Mouse (Mus musculus) forebrain, embryonic 10.5 days (tissue): ENCODE measurements around the gene Olfr449. TPM values are rescaled to one million over a fixed set of nuclear protein-coding genes. Genes with fewer than 3 reads are reported as not detected.

Experiments
- DNase-seq: peaks from one replicate; pipeline ENCODE4 v3.0.0-alpha.2; 2017; ENCODE audit warnings: low spot score; ENCODE audit errors: extremely low spot score
- H3K27ac ChIP-seq: fragments of 300-500 bp; sonication (generic); 2 replicates; pipeline ENCODE4 v1.5.1; 2016; ENCODE audit warnings: mild to moderate bottlenecking
- H3K27me3 ChIP-seq: fragments of 300-500 bp; sonication (generic); 2 replicates; pipeline ENCODE4 v1.6.1; 2016; ENCODE audit warnings: mild to moderate bottlenecking; ENCODE audit not compliant: poor library complexity, severe bottlenecking
- H3K36me3 ChIP-seq: fragments of 300-500 bp; sonication (generic); replicated peaks from 2 replicates; pipeline ENCODE4 v1.6.1; 2016; ENCODE audit warnings: mild to moderate bottlenecking, moderate library complexity
- H3K4me1 ChIP-seq: fragments of 300-500 bp; sonication (generic); 2 replicates; pipeline ENCODE4 v1.6.1; 2016
- H3K4me3 ChIP-seq: fragments of 300-500 bp; sonication (generic); 2 replicates; pipeline ENCODE4 v1.5.1; 2016; ENCODE audit warnings: mild to moderate bottlenecking, moderate library complexity
- H3K9me3 ChIP-seq: fragments of 300-500 bp; sonication (generic); 2 replicates; pipeline ENCODE4 v1.6.1; 2016; ENCODE audit warnings: mild to moderate bottlenecking, moderate library complexity
- whole genome bisulfite sequencing: fragments of 180-500 bp; shearing (Covaris S2); methylation state at CpG from one replicate; pipeline ENCODE4 v1.1.7; 2016; 5-methylcytosine and 5-hydroxymethylcytosine counted together
- polyA plus RNA-seq: library from polyadenylated mRNA; unstranded; fragments of >200 nt; fragmentation: Nextera tagmentation; extraction: Ambion mirVana; gene quantifications from 2 replicates; pipeline ENCODE4 v1.2.1, GENCODE M21; 2016

The Olfr449 gene
- not detected in 2 replicates for polyA plus RNA-seq

DNA sequence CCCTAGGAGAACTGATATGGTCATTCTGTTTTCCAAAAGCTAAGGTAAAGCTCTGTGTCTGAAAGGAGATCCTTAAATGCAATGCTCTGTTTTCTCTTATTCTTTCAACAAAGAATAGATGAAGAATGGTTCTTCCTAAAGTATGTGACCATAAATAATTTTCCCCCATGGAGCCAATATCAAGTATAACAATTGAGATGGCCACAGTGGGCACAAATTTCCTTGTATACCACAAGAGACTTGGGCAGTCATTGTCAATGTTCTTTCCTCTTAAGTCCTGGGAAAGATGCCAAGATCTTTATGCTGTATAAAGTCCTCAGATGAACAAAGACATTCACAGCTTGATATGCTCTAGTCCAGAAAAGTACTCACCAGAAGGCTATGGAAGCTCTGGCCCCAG is at the start of gene Olfr449:
Gene Olfr449 (plus strand): TSS at position 301 of the 400 bp plus-strand sequence.
- H3K27ac ChIP-seq: no peak within 1 kb of the TSS
- no peaks in the 10 kb centered on the region for H3K36me3 ChIP-seq
- DNase-seq: no peak
- no peaks in the 10 kb centered on the region for H3K4me1 ChIP-seq
- no peak within 1 kb of the TSS for H3K4me3 ChIP-seq
- no peaks in the 10 kb centered on the region for H3K27me3 ChIP-seq
- H3K9me3 ChIP-seq: no peaks in the 10 kb centered on the region

DNA sequence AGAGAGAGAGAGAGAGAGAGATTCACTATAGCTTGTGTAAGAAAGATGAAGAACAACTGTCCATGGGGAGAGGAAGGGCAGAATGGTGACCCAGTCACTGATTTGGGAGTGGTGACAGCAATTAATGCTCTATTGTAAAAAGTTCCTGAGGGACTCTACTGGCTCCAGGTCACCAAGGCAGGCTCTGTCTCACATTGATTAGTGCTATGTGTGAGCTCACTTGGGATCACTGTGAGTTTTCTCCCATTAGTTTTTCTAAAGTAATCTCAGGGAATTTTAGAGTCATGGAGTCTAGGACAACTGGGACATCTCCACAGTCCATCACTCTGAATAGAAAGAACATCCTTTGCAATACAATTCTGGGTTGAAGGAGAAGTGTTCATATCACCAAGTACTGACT is 49.4 kb upstream of the Olfr449 start, which contains the start of gene Olfr452:
Gene Olfr452 (plus strand): TSS at position 301 of the 400 bp plus-strand sequence.
- no peaks in the 10 kb centered on the region for H3K9me3 ChIP-seq
- no peaks in the 10 kb centered on the region for H3K27me3 ChIP-seq
- no peak for DNase-seq
- H3K4me3 ChIP-seq: no peak within 1 kb of the TSS
- H3K36me3 ChIP-seq: no peaks in the 10 kb centered on the region
- H3K27ac ChIP-seq: no peak within 1 kb of the TSS
- H3K4me1 ChIP-seq: no peaks in the 10 kb centered on the region

- H3K9me3 ChIP-seq: no peaks in the 10 kb centered on the region
- H3K36me3 ChIP-seq: no peaks in the 10 kb centered on the region
- no peak overlapping the region for H3K4me3 ChIP-seq
- 47% methylated on average over 4 of the region's 4 CpGs for WGBS
- no peaks in the 10 kb centered on the region for H3K27me3 ChIP-seq
- no peak for DNase-seq
- no peak overlapping the region for H3K27ac ChIP-seq
- H3K4me1 ChIP-seq: no peaks in the 10 kb centered on the region
Measured at GRCm38 (mm10) chr6:42790247-42790948, 43.8 kb upstream of the Olfr449 start.

DNA sequence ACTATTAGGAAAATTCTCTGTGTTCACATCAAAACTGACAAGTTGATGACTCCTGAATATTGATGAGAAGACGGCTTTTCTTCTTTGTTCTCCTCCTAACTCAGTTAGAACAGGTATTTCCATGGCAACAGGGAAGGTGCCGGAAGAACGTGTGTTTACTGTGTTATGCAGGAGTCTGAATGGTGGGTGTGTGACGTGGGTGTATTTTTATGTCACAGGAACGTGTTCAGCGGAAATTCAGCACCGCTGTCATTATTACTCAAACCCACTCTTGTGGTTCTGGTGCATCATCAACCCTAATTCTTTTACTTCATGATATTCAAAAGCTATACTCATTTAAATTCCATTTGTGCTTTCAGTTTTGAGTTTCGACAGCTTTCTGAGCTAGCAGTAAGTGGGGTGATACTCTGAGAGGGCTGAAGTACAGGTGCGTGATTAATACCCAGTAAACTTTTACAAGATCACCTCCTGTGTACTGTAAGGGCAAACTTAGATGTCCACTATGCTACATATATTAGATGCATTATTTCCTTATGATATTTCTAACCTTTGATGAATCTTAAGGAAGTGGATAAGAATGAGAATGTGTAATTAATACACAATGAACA is 43.1 kb upstream of the Olfr449 start:
- H3K27me3 ChIP-seq: no peaks in the 10 kb centered on the region
- H3K4me3 ChIP-seq: no peak overlapping the region
- no peaks in the 10 kb centered on the region for H3K9me3 ChIP-seq
- DNase-seq: no peak
- no peaks in the 10 kb centered on the region for H3K36me3 ChIP-seq
- WGBS: 88% methylated on average over 9 of the region's 9 CpGs
- H3K4me1 ChIP-seq: no peaks in the 10 kb centered on the region
- H3K27ac ChIP-seq: no peak overlapping the region

GRCm38 (mm10) chr6:42794982-42795381 is 39.2 kb upstream of the Olfr449 start:
- DNase-seq: no peak
- Histone ChIP-seq H3K4me3 (no peak overlapping the region), H3K27ac (no peak overlapping the region), H3K4me1 (no peaks in the 10 kb centered on the region), H3K36me3 (no peaks in the 10 kb centered on the region), H3K27me3 (no peaks in the 10 kb centered on the region), H3K9me3 (no peaks in the 10 kb centered on the region)
- 94% methylated on average over 3 of the region's 3 CpGs for WGBS

DNA sequence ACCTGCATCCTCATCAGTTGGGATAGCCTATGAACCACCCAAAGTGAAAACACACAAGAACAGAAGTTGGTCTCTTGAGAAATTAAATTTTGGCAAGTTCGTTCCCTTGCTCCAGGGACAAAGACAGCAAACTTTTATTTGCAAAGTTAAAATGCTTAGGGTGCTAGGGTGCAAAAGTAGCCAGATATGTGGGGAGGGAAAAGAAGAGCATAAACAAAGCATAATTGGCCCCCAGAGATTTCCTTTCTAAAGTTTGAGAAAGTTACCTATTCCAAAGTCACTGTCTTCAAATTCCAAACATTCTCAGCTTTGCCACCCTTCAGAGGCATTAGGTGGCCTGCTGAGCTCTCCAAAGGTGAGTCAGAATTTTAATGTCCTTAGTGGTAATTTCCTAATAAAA is 22.5 kb upstream of the Olfr449 start, which contains the start of gene Olfr450:
Gene Olfr450 (plus strand): TSS at position 301 of the 400 bp plus-strand sequence.
- H3K4me3 ChIP-seq: no peak within 1 kb of the TSS
- H3K9me3 ChIP-seq: no peaks in the 10 kb centered on the region
- H3K27ac ChIP-seq: no peak within 1 kb of the TSS
- WGBS: 90% methylated on average over 1 of the region's 1 CpGs
- no peaks in the 10 kb centered on the region for H3K4me1 ChIP-seq
- H3K27me3 ChIP-seq: no peaks in the 10 kb centered on the region
- no peaks in the 10 kb centered on the region for H3K36me3 ChIP-seq
- DNase-seq: no peak

- H3K27ac ChIP-seq: no peak overlapping the region
- no peak overlapping the region for H3K4me3 ChIP-seq
- DNase-seq: no peak
- no peaks in the 10 kb centered on the region for H3K36me3 ChIP-seq
- 26% methylated on average over 4 of the region's 4 CpGs for WGBS
- H3K27me3 ChIP-seq: no peaks in the 10 kb centered on the region
- H3K9me3 ChIP-seq: no peaks in the 10 kb centered on the region
- no peaks in the 10 kb centered on the region for H3K4me1 ChIP-seq
Measured at GRCm38 (mm10) chr6:42860222-42860819, 26.1 kb downstream of the Olfr449 start.

GRCm38 (mm10) chr6:42869695-42870094 is 35.5 kb downstream of the Olfr449 start:
- Histone ChIP-seq H3K27ac (no peak overlapping the region), H3K9me3 (no peaks in the 10 kb centered on the region), H3K36me3 (no peaks in the 10 kb centered on the region), H3K27me3 (no peaks in the 10 kb centered on the region), H3K4me3 (no peak overlapping the region), H3K4me1 (no peaks in the 10 kb centered on the region)
- WGBS: 74% methylated on average over 3 of the region's 3 CpGs
- no peak for DNase-seq

- no peak for DNase-seq
- H3K4me1 ChIP-seq: no peaks in the 10 kb centered on the region
- no peaks in the 10 kb centered on the region for H3K36me3 ChIP-seq
- no peaks in the 10 kb centered on the region for H3K9me3 ChIP-seq
- no peak overlapping the region for H3K4me3 ChIP-seq
- H3K27me3 ChIP-seq: no peaks in the 10 kb centered on the region
- H3K27ac ChIP-seq: no peak overlapping the region
Measured at GRCm38 (mm10) chr6:42876323-42876722, 42.1 kb downstream of the Olfr449 start.

Other genes starting within 250 kb of the Olfr449 start
- not detected in 2 replicates for gene Tcaf3, start 236.7 kb upstream of the Olfr449 start, polyA plus RNA-seq
- 4.4 and 5.0 TPM in 2 replicates for gene Tcaf2, start 189.1 kb upstream of the Olfr449 start, polyA plus RNA-seq
- 97.3 and 99.4 TPM in 2 replicates for gene Tcaf1, start 124.3 kb upstream of the Olfr449 start, polyA plus RNA-seq
- gene Olfr453, start 95.0 kb upstream of the Olfr449 start, polyA plus RNA-seq: not detected in 2 replicates
- gene Olfr38, start 78.0 kb upstream of the Olfr449 start, polyA plus RNA-seq: not detected in 2 replicates
- not detected in 2 replicates for gene Olfr452, start 49.3 kb upstream of the Olfr449 start, polyA plus RNA-seq
- gene Olfr450, start 22.4 kb upstream of the Olfr449 start, polyA plus RNA-seq: not detected in 2 replicates
- not detected in 2 replicates for gene Olfr448, start 56.1 kb downstream of the Olfr449 start, polyA plus RNA-seq
- gene Olfr447, start 74.5 kb downstream of the Olfr449 start, polyA plus RNA-seq: not detected in 2 replicates
- gene Olfr446, start 87.0 kb downstream of the Olfr449 start, polyA plus RNA-seq: not detected in 2 replicates
- not detected in 2 replicates for gene Olfr444, start 114.7 kb downstream of the Olfr449 start, polyA plus RNA-seq